Mouse (Mus musculus) megakaryocyte, embryonic 14.5 days (primary cell): ENCODE measurements around the gene Hoxa2. TPM values are rescaled to one million over a fixed set of nuclear protein-coding genes. Genes with fewer than 3 reads are reported as not detected.

Experiments used
- H3K27me3 ChIP-seq: replicated peaks from 2 replicates; pipeline ENCODE3; 2012; ENCODE audit warnings: inconsistent platforms
- H3K36me3 ChIP-seq: replicated peaks from 2 replicates; pipeline ENCODE3; 2012; ENCODE audit warnings: low read length, inconsistent platforms, mixed read lengths
- H3K4me1 ChIP-seq: 2 replicates; pipeline ENCODE4 v1.6.1; 2012; ENCODE audit warnings: inconsistent platforms
- H3K4me3 ChIP-seq: replicated peaks from 2 replicates; pipeline ENCODE3; 2012; ENCODE audit warnings: moderate library complexity, mild to moderate bottlenecking, inconsistent platforms
- H3K9me3 ChIP-seq: 2 replicates; pipeline ENCODE4 v1.6.1; 2012; ENCODE audit warnings: inconsistent platforms
- FLI1 ChIP-seq: IDR thresholded peaks from 2 replicates; pipeline ENCODE4 v1.6.1; 2012; ENCODE audit warnings: low read length, inconsistent platforms, mixed read lengths
- GATA1 ChIP-seq: IDR thresholded peaks from 3 replicates; pipeline ENCODE4 v1.6.1; 2012; ENCODE audit warnings: mixed read lengths, low read length, inconsistent platforms, borderline replicate concordance
- polyA plus RNA-seq: library from polyadenylated mRNA; stranded (reverse); fragments of >175 nt; gene quantifications from 2 replicates; pipeline ENCODE4 v1.2.3, GENCODE M21; 2012; ENCODE audit warnings: low replicate concordance; ENCODE audit not compliant: insufficient read depth

The Hoxa2 gene
- not detected in 2 replicates for polyA plus RNA-seq

DNA sequence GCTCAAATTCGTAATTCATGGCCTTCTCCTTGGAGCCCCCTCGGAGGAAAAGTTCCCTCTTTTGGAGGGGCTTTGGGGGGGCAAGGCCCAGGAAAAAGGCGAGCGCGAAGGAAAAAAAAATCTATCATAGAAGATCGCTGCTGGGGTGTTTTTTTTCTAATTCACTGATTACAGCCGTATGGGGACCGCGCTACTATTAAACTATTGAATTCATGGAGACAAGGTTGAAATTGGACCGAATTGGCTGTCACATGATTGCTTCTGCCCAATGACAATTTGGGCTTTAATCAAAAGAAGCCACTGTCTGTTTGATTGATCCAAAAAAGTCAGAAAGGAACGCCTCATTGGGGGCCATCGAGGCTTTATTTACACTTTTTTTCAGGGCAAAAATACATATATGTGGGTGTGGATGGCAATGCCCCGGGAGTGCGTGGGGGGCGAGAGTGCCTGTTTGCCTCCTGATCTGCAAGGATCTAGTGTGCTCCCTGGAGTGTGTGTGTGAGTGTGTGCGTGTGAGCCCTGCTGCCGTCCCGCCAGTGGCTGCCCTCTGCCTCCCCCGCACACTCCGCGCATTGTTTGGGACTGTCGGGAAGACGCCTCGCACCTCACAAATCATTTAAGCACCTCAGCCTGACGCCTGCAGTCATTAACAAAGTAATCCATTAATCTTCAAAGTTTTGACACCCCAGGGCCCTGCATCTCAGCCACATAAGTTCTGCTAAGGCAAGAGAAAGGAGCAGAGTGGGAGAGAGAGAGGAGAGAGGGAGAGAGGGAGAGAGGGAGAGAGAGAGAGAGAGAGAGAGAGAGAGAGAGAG, at the start of gene Hoxa2:
Hoxa2 (minus strand) TSS at position 206 of the 815 bp plus-strand sequence.
- Histone ChIP-seq H3K36me3 (peaks cover 4% of the 10 kb centered on the region), H3K4me3 (peak within 1 kb of the TSS; percentile 70), H3K27me3 (peaks cover 65% of the 10 kb centered on the region), H3K9me3 (peaks cover 27% of the 10 kb centered on the region), H3K4me1 (peaks cover 28% of the 10 kb centered on the region)
- TF ChIP-seq FLI1 (no peak), GATA1 (no peak)

GRCm38 (mm10) chr6:52214271-52214670, 49.6 kb upstream of the Hoxa2 start:
- H3K9me3 ChIP-seq = 0 out of 2 replicates have a peak, but pooled peaks cover 2% of the 10 kb centered on the region
- no peak overlapping the region for H3K4me3 ChIP-seq
- TF ChIP-seq GATA1 = no peak
- TF ChIP-seq FLI1 = no peak
- H3K27me3 ChIP-seq = peaks cover 94% of the 10 kb centered on the region
- H3K4me1 ChIP-seq = peaks cover 71% of the 10 kb centered on the region
- H3K36me3 ChIP-seq = no peaks in the 10 kb centered on the region

DNA sequence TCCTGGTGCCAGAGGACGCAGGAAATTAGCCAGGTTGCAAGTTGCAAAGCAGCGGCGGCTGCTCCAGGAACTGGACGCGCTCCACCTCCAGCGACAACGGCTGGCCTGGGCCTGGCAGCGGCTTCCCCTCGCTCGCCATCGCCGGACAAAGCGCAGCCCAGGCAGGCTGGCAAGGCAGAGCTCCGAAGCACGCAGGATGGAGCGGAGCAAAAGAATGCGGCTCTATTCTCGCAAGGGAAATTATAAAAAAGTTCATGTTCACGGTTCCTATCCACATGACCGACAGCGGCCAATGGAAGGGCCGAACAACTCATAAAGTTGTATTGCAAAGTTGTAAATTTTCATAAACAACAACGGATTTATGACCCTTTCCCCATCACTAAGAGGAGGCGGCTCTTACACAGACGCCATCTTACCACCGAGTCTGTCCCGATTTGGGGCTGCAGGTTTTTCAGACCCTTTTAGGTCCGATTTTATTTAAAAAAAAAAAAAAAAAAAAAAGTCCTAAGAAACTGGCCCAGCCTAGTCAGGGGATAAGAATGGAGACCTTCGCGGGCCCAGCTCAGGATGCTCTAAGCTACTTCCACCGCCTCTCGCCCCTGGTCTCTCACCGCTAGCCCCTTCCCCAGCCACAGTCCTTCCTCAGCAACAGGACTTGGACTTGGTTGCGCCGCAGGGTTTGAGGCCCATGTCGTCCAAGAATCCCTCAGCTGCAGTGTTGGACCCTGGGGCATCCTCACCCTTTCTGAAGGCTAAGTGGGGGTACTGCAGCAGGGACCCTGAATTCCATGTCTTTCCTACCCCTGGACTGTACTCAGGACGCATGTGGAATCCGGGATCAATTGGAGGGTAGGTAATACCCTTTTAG, 48.7 kb upstream of the Hoxa2 start, which contains the start of the genes Hoxa3 and Gm28308:
Hoxa3 (minus strand) TSS at position 218 of the 868 bp plus-strand sequence.
Gm28308 (minus strand) TSS at position 221 of the 868 bp plus-strand sequence.
- Histone ChIP-seq H3K4me3 (peak within 1 kb of the TSS; percentile 97), H3K4me1 (peaks cover 65% of the 10 kb centered on the region), H3K36me3 (no peaks in the 10 kb centered on the region), H3K9me3 (peaks cover 7% of the 10 kb centered on the region; the same call in 1 of the 2 replicates), H3K27me3 (peaks cover 93% of the 10 kb centered on the region)
- TF ChIP-seq GATA1 (no peak), FLI1 (no peak)

DNA sequence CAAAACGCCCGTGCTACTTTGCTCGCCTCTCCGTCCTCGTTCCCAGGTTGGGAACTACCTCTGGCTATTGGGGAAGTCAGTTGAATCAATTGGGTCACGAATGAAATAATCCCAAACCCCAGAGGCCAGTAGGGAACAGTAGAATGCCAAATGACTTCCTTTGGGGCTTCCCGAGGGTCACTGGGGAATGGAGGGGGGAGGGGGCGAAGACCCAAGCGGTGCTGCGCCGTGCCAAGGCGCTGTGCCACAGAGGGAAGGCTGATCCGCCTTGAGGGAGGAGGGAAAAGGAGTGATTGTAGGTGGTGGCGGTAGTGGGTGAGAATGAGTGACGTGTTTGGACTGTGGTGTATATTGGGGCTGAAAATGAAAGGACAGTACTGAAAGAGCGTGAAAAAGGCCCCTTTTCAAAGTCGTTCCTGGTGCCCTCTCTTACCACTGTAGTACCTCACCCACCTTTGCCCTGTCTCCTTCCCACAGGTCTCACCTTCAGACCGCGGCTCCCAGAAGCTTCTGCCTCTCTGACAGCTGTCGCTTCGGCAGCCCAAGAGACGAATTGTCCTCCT, 48.0 kb upstream of the Hoxa2 start:
- Histone ChIP-seq H3K4me1 (peaks cover 58% of the 10 kb centered on the region), H3K36me3 (no peaks in the 10 kb centered on the region), H3K4me3 (peak overlapping the region; percentile 97), H3K9me3 (peaks cover 12% of the 10 kb centered on the region; the same call in 1 of the 2 replicates), H3K27me3 (peaks cover 91% of the 10 kb centered on the region)
- TF ChIP-seq GATA1 = no peak
- no peak for TF ChIP-seq FLI1

GRCm38 (mm10) chr6:52211961-52212360, 47.3 kb upstream of the Hoxa2 start:
- peak overlapping the region; percentile 97 for H3K4me3 ChIP-seq
- peaks cover 12% of the 10 kb centered on the region; the same call in 1 of the 2 replicates for H3K9me3 ChIP-seq
- no peak for TF ChIP-seq FLI1
- no peak for TF ChIP-seq GATA1
- H3K27me3 ChIP-seq = peaks cover 91% of the 10 kb centered on the region
- peaks cover 51% of the 10 kb centered on the region for H3K4me1 ChIP-seq
- no peaks in the 10 kb centered on the region for H3K36me3 ChIP-seq

DNA sequence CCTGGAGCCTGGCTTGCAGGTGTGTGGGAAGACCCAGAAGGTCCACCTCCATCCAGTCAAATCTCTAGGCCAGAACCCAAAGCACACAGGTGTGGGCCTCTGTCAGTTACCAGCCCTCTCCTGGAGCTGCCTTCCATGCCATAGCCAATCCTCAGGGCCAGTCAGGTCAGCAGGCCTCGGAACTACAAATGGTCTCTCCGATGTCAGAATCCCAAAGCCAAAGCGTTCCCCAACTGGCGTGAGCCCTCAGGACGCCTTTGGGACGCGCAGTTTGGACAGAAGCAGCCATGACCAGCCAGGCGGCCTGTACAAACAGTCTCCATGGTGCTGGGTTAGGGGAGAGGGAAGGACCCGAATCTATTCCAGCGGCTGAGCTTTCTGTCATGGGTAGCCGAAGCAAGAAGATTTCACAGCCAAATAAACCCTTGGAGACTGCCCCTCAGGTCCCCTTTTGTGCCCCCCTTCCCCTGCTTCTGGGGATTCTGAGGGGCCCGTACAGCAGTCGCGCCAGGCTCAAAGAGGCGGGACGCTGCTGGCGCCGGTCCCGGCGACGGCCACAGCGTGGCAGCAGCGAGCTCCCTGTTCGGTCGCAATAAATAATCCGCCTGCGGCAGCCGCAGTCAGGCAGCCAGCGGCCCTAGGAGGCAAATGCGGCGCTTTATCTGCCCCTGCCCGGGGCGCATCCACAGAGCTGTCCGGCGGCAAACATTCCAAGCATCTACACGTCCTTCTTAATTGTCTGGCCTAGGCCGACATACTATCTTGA, 46.7 kb upstream of the Hoxa2 start:
- Histone ChIP-seq H3K4me3 (peak overlapping the region; percentile 97), H3K9me3 (peaks cover 14% of the 10 kb centered on the region), H3K4me1 (peaks cover 45% of the 10 kb centered on the region), H3K36me3 (peaks cover 2% of the 10 kb centered on the region), H3K27me3 (peaks cover 90% of the 10 kb centered on the region)
- no peak for TF ChIP-seq GATA1
- no peak for TF ChIP-seq FLI1

- H3K4me1 ChIP-seq = peaks cover 36% of the 10 kb centered on the region
- H3K4me3 ChIP-seq = peak overlapping the region; percentile 65
- peaks cover 31% of the 10 kb centered on the region for H3K9me3 ChIP-seq
- TF ChIP-seq FLI1 (no peak), GATA1 (no peak)
- peaks cover 84% of the 10 kb centered on the region for H3K27me3 ChIP-seq
- peaks cover 19% of the 10 kb centered on the region for H3K36me3 ChIP-seq
Observed at GRCm38 (mm10) chr6:52209685-52210046, 45.0 kb upstream of the Hoxa2 start.

- Histone ChIP-seq H3K36me3 (peaks cover 25% of the 10 kb centered on the region), H3K4me1 (peaks cover 36% of the 10 kb centered on the region), H3K27me3 (peaks cover 78% of the 10 kb centered on the region), H3K4me3 (peak overlapping the region; percentile 10), H3K9me3 (peaks cover 37% of the 10 kb centered on the region)
- no peak for TF ChIP-seq FLI1
- no peak for TF ChIP-seq GATA1
Observed at GRCm38 (mm10) chr6:52208868-52209684, 44.4 kb upstream of the Hoxa2 start.
